Mouse (Mus musculus) lung, postnatal 0 days (tissue): ENCODE data around the gene Surf4. TPM values are rescaled to one million over a fixed set of nuclear protein-coding genes. Genes with fewer than 3 reads are reported as not detected.

Experiments
- ATAC-seq: fragments of 200-750 bp; cut with Nextera tagmentation; 2 replicates; pipeline ENCODE4 v1.8.0; 2017; ENCODE audit warnings: moderate library complexity
- DNase-seq: peaks from one replicate; pipeline ENCODE4 v3.0.0-alpha.2; 2016; ENCODE audit warnings: low spot score
- H3K27ac ChIP-seq: fragments of 300-500 bp; sonication (generic); 2 replicates; pipeline ENCODE4 v1.5.1; 2014; ENCODE audit warnings: antibody characterized with exemption, mild to moderate bottlenecking, low read length, mixed read lengths
- H3K27me3 ChIP-seq: fragments of 300-500 bp; sonication (generic); replicated peaks from 2 replicates; pipeline ENCODE4 v1.6.1; 2014; ENCODE audit warnings: low read length, mixed read lengths; ENCODE audit not compliant: insufficient read depth
- H3K36me3 ChIP-seq: fragments of 300-500 bp; sonication (generic); 2 replicates; pipeline ENCODE4 v1.6.1; 2014; ENCODE audit warnings: low read length, mixed read lengths; ENCODE audit not compliant: insufficient read depth
- H3K4me1 ChIP-seq: fragments of 300-500 bp; sonication (generic); 2 replicates; pipeline ENCODE4 v1.6.1; 2014; ENCODE audit warnings: antibody characterized with exemption, low read depth, low read length, mixed read lengths; ENCODE audit not compliant: insufficient read depth
- H3K4me2 ChIP-seq: fragments of 300-500 bp; sonication (generic); replicated peaks from 2 replicates; pipeline ENCODE4 v1.6.1; 2014; ENCODE audit warnings: low read depth, mild to moderate bottlenecking, low read length, moderate library complexity, mixed read lengths
- H3K4me3 ChIP-seq: fragments of 300-500 bp; sonication (generic); 2 replicates; pipeline ENCODE4 v1.5.1; 2014; ENCODE audit warnings: low read depth, low read length
- H3K9ac ChIP-seq: fragments of 300-500 bp; sonication (generic); replicated peaks from 2 replicates; pipeline ENCODE4 v1.6.1; 2014; ENCODE audit warnings: low read depth, mild to moderate bottlenecking
- H3K9me3 ChIP-seq: fragments of 300-500 bp; sonication (generic); 2 replicates; pipeline ENCODE4 v1.6.1; 2016; ENCODE audit warnings: low read length, mixed read lengths
- CTCF ChIP-seq: IDR thresholded peaks from 2 replicates; pipeline ENCODE4 v1.5.1; 2016; ENCODE audit warnings: antibody characterized with exemption, mild to moderate bottlenecking
- EP300 ChIP-seq: IDR thresholded peaks from 2 replicates; pipeline ENCODE4 v1.6.1; 2016; ENCODE audit warnings: antibody characterized with exemption, mild to moderate bottlenecking, control low read depth
- WGBS: fragments of 180-500 bp; shearing (Covaris S2); extraction: QIAGEN DNeasy Blood & Tissue Kit; methylation state at CpG from one replicate; pipeline ENCODE4 v1.1.7; 2014; 5-methylcytosine and 5-hydroxymethylcytosine counted together
- polyA plus RNA-seq: library from polyadenylated mRNA; unstranded; fragments of >200 nt; fragmentation: Nextera tagmentation; extraction: Ambion mirVana; gene quantifications from 2 replicates; pipeline ENCODE4 v1.2.1, GENCODE M21; 2015

Gene Surf4
- polyA plus RNA-seq, 1 experiment from 2014 or later: 167 TPM

DNA sequence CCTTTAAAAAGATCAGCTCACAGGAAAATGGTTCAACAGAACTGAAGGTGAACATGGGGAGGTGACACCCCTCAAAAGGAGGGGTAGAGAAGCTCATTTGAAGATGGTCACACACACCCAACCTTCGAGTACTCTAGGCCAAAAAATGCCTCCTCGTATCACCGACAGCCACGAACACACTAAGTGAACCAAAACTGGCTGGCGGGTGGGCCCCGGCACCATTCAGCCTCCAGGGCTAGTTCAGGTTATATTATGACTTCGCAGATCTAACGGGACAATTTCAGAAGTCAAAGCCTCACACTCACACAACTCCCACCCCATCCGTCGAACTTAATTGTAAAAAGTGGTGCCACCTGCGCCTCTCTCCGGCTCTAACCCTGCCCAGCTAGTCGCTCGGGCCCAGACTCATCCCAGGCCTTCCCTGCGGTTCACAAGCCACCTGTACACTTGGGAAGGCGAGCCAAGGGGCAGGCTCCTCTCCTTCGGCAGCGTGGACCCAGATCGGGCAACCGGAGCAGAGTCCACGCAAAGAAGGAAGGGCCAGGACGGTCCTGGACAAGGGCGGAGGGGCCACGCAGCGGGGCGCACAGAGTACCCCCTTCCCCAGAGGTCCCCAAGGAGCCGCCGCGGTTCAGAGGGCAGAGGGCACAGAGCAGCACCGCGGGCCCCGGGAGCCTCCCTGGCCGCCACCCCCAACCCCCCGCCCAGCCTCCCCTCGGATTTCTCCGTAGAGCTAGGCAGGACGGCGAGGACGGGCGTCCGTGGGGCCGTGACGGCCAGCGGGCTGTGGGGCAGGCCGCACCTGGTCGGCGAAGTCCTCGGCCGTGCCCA lies 1.0 kb downstream of the Surf4 start:
- peak overlapping the region; percentile 99 for H3K9ac ChIP-seq
- H3K9me3 ChIP-seq: no peaks in the 10 kb centered on the region
- DNase-seq (peak; percentile 33), ATAC-seq (no peak; the same call in 1 of the 2 replicates)
- H3K4me2 ChIP-seq: peak overlapping the region; percentile 83
- 5% methylated on average over 33 of the region's 49 CpGs for WGBS
- H3K4me1 ChIP-seq: peaks cover 15% of the 10 kb centered on the region; the same call in 1 of the 2 replicates
- no peaks in the 10 kb centered on the region for H3K27me3 ChIP-seq
- H3K27ac ChIP-seq: peak overlapping the region; percentile 96
- H3K36me3 ChIP-seq: no peaks in the 10 kb centered on the region
- TF ChIP-seq CTCF (no peak), EP300 (no peak)
- H3K4me3 ChIP-seq: peak overlapping the region; percentile 87

GRCm38 (mm10) chr2:26930390-26930789 lies 3.3 kb downstream of the Surf4 start:
- H3K9me3 ChIP-seq: no peaks in the 10 kb centered on the region
- 33% methylated on average over 1 of the region's 1 CpGs for WGBS
- no peak overlapping the region for H3K9ac ChIP-seq
- DNase-seq (peak; percentile 87), ATAC-seq (no peak)
- no peak overlapping the region for H3K4me3 ChIP-seq
- TF ChIP-seq EP300 (no peak), CTCF (peak; percentile 87)
- peaks cover 16% of the 10 kb centered on the region; the same call in 1 of the 2 replicates for H3K36me3 ChIP-seq
- no peak overlapping the region for H3K4me2 ChIP-seq
- H3K4me1 ChIP-seq: peaks cover 15% of the 10 kb centered on the region; the same call in 1 of the 2 replicates
- H3K27ac ChIP-seq: no peak overlapping the region
- no peaks in the 10 kb centered on the region for H3K27me3 ChIP-seq

DNA sequence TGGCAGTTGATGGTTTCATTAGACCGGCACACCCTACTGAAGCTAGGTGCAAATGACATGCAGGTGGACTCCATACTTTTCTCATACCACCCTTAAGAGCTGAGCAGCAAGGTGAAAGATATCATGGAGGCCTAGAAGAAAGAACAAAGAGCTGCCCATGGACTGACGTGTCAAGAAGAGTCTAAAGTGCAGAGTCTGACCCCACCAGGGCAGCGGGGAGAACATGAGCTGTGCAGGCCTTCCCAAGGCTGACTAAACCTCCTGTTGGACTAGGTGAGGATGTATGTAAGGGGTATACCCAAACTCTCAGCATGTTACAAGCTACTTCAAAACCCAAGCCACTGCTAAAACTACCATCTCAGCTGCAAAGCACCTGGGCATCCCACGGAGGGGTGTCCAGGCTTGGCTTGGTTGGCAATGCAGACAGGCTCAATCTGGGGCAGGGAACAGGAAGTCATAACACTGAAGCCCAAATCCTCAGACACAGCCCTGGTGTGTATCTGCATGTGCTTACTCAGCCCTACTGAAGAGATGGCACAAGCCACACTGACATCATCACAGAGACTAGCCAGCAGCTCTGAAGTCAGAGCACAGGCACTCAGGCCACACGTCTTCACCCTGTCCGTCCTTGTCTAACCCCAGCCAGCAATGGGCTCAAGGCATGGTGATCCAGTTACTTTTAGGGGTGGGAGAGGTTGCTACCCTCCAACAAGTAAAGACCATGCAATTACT lies 5.8 kb downstream of the Surf4 start:
- H3K36me3 ChIP-seq: peaks cover 33% of the 10 kb centered on the region
- no peak for TF ChIP-seq CTCF
- TF ChIP-seq EP300: no peak
- no peak overlapping the region for H3K27ac ChIP-seq
- peaks cover 15% of the 10 kb centered on the region; the same call in 1 of the 2 replicates for H3K4me1 ChIP-seq
- H3K9me3 ChIP-seq: no peaks in the 10 kb centered on the region
- no peak for DNase-seq
- ATAC-seq: no peak
- no peak overlapping the region for H3K4me3 ChIP-seq
- H3K4me2 ChIP-seq: no peak overlapping the region
- WGBS: 87% methylated on average over 6 of the region's 6 CpGs
- no peaks in the 10 kb centered on the region for H3K27me3 ChIP-seq
- no peak overlapping the region for H3K9ac ChIP-seq

DNA sequence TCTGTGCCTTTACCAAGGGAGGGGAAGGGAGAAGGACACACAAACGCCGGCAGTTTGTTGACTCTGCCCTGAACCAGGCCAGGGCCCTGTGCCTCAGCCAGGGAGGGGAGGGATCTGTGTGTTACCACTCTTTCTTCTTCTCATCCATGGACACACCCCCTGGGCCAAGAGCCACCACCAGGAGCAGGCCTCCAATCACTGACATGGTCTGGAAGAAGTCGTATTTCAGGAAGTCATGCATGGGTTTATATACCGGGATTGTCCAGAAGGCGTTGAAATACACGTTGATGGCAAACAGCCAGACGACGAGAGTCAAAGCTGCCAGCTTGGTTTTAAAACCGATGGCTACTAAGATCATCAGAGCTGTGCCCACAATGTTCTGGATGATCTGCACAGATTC lies 11.9 kb downstream of the Surf4 start:
- DNase-seq: peak; percentile 28
- Histone ChIP-seq H3K4me3 (no peak overlapping the region), H3K9me3 (no peaks in the 10 kb centered on the region), H3K4me1 (peaks cover 7% of the 10 kb centered on the region; the same call in 1 of the 2 replicates), H3K27me3 (no peaks in the 10 kb centered on the region), H3K4me2 (no peak overlapping the region), H3K9ac (no peak overlapping the region), H3K27ac (no peak overlapping the region), H3K36me3 (peaks cover 68% of the 10 kb centered on the region)
- 43% methylated on average over 9 of the region's 9 CpGs for WGBS
- ATAC-seq: peak; percentile 40; the same call in 1 of the 2 replicates
- no peak for TF ChIP-seq CTCF
- no peak for TF ChIP-seq EP300

GRCm38 (mm10) chr2:26920190-26920855 lies 13.4 kb downstream of the Surf4 start:
- 84% methylated on average over 6 of the region's 6 CpGs for WGBS
- no peak for DNase-seq
- Histone ChIP-seq H3K27me3 (no peaks in the 10 kb centered on the region), H3K36me3 (peaks cover 56% of the 10 kb centered on the region), H3K4me3 (no peak overlapping the region), H3K9me3 (no peaks in the 10 kb centered on the region), H3K27ac (no peak overlapping the region), H3K9ac (no peak overlapping the region), H3K4me2 (no peak overlapping the region), H3K4me1 (peaks cover 14% of the 10 kb centered on the region)
- TF ChIP-seq EP300 (no peak), CTCF (no peak)
- ATAC-seq: no peak

DNA sequence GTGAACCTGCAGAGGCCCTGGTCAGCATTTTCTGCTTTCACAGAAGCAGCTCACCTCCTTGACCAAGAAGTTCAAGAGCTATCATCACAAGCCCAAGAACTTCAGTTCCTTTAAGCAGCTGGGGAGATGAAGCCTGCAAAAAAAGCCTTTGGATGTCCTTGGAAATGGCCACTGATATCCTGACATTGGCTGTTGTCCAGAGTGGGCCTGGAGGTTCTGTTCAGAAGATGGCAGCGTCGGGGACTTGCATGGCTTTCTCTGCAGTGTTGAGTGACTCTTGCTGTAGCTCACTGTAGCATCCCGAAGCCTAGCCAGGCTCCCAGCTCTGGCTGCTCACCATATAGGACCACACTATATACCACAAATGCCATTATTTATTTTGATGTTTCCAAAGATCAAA lies 14.0 kb downstream of the Surf4 start:
- no peaks in the 10 kb centered on the region for H3K27me3 ChIP-seq
- no peak overlapping the region for H3K4me2 ChIP-seq
- no peak overlapping the region for H3K9ac ChIP-seq
- ATAC-seq: no peak
- H3K27ac ChIP-seq: no peak overlapping the region
- TF ChIP-seq EP300: no peak
- TF ChIP-seq CTCF: no peak
- peaks cover 16% of the 10 kb centered on the region for H3K4me1 ChIP-seq
- DNase-seq: no peak
- no peaks in the 10 kb centered on the region for H3K9me3 ChIP-seq
- WGBS: 78% methylated on average over 3 of the region's 3 CpGs
- no peak overlapping the region for H3K4me3 ChIP-seq
- H3K36me3 ChIP-seq: peaks cover 52% of the 10 kb centered on the region
